Mouse (Mus musculus) cortical plate, adult 2 months (tissue): ENCODE measurements around the gene Xylt1.

Source experiments
- CTCF ChIP-seq: fragments of 200-500 bp; IDR thresholded peaks from 2 replicates; pipeline ENCODE4 v1.5.1; 2011; ENCODE audit warnings: mild to moderate bottlenecking, control low read depth, low read length; ENCODE audit not compliant: insufficient read depth; ENCODE audit errors: extremely low read depth
- POLR2A ChIP-seq: fragments of 200-500 bp; IDR thresholded peaks from 2 replicates; pipeline ENCODE4 v1.6.1; 2011; ENCODE audit warnings: mild to moderate bottlenecking, low read length, control low read depth; ENCODE audit not compliant: insufficient read depth; ENCODE audit errors: extremely low read depth

DNA sequence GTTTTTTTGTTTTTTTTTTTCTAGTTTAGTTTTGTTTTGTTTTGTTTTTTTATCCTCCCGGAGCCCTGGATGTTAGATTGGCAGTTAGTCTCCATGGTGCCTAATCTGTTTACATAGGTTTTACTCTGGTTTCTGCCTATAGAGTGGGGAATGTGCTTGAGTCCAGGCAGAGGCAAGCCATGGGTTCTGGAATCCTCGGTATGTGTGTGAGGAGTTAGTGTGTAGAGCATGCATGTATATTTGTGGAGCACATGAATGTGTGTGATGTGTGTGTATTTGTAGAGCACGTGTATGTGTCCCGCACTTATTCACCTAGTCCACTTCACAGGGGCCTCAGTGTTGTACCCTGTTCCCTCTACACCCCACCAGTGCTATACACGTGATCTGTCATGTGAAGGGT is 48.7 kb downstream of the Xylt1 start:
- TF ChIP-seq CTCF (no peak), POLR2A (no peak)
